Mouse (Mus musculus): ENCODE results near the gene Mas1. TPM values are rescaled to one million over a fixed set of nuclear protein-coding genes. Genes with fewer than 3 reads are reported as not detected.
A peak's percentile ranks its signal among the peaks of the same experiment; 100 is the strongest.

Mas1 gene
- 0.10 TPM in 1 of 2 replicates, not detected in the other for total RNA-seq (2014; rRNA removed)
- polyA plus RNA-seq (2015; fragmentation: Nextera tagmentation; extraction: Ambion mirVana): 0.19 and 0.32 TPM in 2 replicates

DNA sequence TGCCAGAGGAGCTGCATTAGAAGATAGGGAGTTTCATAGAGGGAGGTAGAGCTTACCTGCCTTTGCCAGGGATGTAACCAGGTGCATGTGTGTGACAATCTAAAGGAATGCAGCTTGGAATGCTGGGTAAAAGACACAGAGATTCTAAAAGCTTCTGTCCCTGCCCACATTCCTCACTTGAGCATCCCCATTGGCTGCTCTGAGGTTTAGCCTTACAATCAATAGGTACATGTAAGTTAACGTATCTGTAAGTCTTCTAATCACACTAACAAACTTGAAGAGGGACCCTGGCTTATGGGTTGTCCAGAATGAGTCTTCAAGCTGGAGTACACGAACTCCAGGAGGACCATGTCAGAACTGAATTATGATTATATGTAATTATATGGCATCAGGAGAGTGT lies at the start of gene Mas1:
Gene Mas1, minus strand, starts transcription at position 101 of the 400 bp plus-strand sequence.
- no peak within 1 kb of the TSS for H3K4me2 ChIP-seq (ENCODE audit: low read depth, low read length)
- H3K4me3 ChIP-seq (ENCODE audit: low read length): no peak within 1 kb of the TSS
- no peaks in the 10 kb centered on the region for H3K9me3 ChIP-seq (ENCODE audit: low read length)
- no peaks in the 10 kb centered on the region for H3K27me3 ChIP-seq (ENCODE audit: insufficient read depth, low read length)
- H3K9ac ChIP-seq (replicated peaks; ENCODE audit: low read length): no peak within 1 kb of the TSS
- no peak for DNase-seq (ENCODE audit: low spot score)
- 65% methylated on average over 2 of the region's 2 CpGs for WGBS
- H3K27ac ChIP-seq: no peak within 1 kb of the TSS
- H3K36me3 ChIP-seq (ENCODE audit: insufficient read depth, low read length): no peaks in the 10 kb centered on the region
- no peaks in the 10 kb centered on the region for H3K4me1 ChIP-seq (ENCODE audit: insufficient read depth, low read length)
- ATAC-seq: no peak
- no peak for TF ChIP-seq CTCF (IDR thresholded peaks at IDR 0.05; ENCODE audit: low read depth)

DNA sequence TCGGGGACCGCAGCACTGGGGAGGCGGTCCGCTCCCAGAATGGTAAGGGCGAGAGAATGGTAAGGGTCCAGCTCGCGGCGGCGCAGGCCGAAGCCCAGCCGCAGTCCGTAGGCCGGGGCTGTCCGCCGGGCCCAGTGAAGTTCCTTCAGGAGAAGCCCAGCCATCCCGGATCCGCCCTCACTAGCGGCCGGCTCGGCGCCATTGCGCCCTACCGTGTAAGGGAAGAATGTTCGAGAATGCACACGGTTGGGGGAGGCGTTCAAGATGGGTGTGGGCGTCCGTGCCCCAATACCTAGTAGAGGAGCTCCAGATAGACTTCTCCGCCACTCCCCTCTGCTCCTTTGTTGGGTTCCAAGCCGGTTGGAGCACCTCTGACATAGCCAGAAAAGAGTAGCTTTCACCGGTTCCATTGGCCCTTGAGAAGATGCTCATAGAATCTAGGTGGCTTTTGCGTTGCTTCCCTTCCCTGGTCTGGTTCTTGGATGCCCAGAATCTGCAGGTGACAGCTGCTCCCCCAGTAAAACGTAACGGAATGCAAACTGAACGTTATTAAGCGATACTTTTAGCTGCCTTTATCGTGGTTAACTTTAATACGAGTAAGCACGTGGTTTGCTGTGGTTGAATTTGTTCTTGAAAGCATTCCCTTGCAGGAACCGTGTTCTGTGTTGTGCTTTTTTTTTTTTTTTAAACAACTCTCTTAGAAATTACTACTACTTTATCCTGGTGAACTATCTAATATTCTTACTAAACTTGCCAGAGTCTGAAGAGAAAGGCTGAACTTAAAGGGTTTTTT lies 48.8 kb upstream of the Mas1 start:
- Histone ChIP-seq H3K27me3 (ENCODE audit: insufficient read depth, low read length) (no peaks in the 10 kb centered on the region), H3K4me3 (ENCODE audit: low read length) (peak overlapping the region; percentile 95), H3K9ac (replicated peaks; ENCODE audit: low read length) (peak overlapping the region; percentile 99), H3K9me3 (ENCODE audit: low read length) (no peaks in the 10 kb centered on the region), H3K4me1 (ENCODE audit: insufficient read depth, low read length) (0 out of 2 replicates have a peak, but pooled peaks cover 6% of the 10 kb centered on the region), H3K36me3 (ENCODE audit: insufficient read depth, low read length) (peaks cover 35% of the 10 kb centered on the region), H3K27ac (peak overlapping the region; percentile 93), H3K4me2 (ENCODE audit: low read depth, low read length) (peak overlapping the region; percentile 94)
- no peak for TF ChIP-seq CTCF (IDR thresholded peaks at IDR 0.05; ENCODE audit: low read depth)
- peak; percentile 33 for DNase-seq (ENCODE audit: low spot score)
- under 1% methylated on average over 40 of the region's 40 CpGs for WGBS
- ATAC-seq: peak; percentile 52

DNA sequence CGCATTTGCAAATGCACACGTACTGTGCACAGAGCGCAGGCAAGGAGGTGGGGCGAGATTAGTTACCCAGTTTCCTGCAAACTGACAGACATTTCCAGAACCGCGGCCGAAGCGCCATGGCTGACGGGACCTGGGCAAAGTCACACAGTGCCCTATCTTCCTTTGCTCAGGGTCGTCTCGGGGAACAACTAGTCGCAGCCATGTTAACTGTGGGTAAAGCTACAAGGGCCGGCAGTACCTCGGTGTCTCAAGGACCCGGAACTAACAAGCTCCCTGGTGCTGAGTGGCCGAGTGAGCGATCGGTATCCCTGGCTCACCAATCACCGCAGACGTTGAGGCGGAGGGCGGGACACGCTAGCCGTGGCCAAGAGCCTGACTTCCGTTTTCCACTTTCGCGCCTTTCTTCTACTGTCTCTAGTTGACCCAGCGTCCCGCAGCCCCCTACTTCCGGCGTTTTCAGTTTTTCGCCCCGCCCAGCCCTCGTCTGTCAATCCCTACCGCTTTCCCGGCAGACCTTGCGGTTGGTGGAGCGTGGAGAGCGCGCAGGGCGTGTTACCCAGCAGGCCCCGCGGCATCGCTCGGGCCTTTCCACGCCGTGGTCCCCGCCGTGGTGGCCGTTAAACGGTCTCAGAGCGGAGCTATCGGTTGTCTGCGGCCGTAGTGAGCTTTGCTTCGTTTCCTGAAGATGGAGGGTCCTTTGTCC lies 48.1 kb upstream of the Mas1 start, which contains the start of gene Mrpl18:
Gene Mrpl18, minus strand, starts transcription at position 465 of the 703 bp plus-strand sequence.
- ATAC-seq: peak; percentile 99
- H3K9me3 ChIP-seq (ENCODE audit: low read length): no peaks in the 10 kb centered on the region
- WGBS: under 1% methylated on average over 56 of the region's 56 CpGs
- H3K27me3 ChIP-seq (ENCODE audit: insufficient read depth, low read length): no peaks in the 10 kb centered on the region
- H3K27ac ChIP-seq: peak within 1 kb of the TSS; percentile 93
- H3K4me2 ChIP-seq (ENCODE audit: low read depth, low read length): peak within 1 kb of the TSS; percentile 94
- H3K4me3 ChIP-seq (ENCODE audit: low read length): peak within 1 kb of the TSS; percentile 95
- H3K4me1 ChIP-seq (ENCODE audit: insufficient read depth, low read length): 0 out of 2 replicates have a peak, but pooled peaks cover 6% of the 10 kb centered on the region
- no peak for TF ChIP-seq CTCF (IDR thresholded peaks at IDR 0.05; ENCODE audit: low read depth)
- peaks cover 33% of the 10 kb centered on the region for H3K36me3 ChIP-seq (ENCODE audit: insufficient read depth, low read length)
- peak; percentile 100 for DNase-seq (ENCODE audit: low spot score)
- H3K9ac ChIP-seq (replicated peaks; ENCODE audit: low read length): peak within 1 kb of the TSS; percentile 99

DNA sequence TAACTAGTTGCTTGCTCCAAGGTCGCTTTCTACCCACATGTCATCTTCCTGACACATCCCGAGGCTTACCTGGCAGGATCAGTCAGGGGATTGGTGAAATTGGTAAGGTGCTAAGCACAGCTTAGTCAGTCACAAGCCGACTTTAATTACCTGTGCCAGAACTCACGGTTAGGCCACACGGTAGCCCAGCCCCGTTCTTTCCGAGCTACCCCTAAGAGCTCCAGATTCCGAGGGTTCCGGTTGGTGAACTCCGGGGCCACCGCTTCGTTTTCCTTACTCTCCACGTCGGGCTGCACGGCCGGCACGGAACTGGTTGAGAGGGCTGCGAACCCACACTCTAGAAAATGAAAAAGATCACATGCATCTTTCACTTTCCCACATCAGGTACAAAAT lies 47.5 kb upstream of the Mas1 start, which contains the start of gene Tcp1:
Gene Tcp1, plus strand, starts transcription at position 214 of the 393 bp plus-strand sequence.
- TF ChIP-seq CTCF (IDR thresholded peaks at IDR 0.05; ENCODE audit: low read depth): no peak
- Histone ChIP-seq H3K27ac (peak within 1 kb of the TSS; percentile 93), H3K27me3 (ENCODE audit: insufficient read depth, low read length) (no peaks in the 10 kb centered on the region), H3K4me2 (ENCODE audit: low read depth, low read length) (peak within 1 kb of the TSS; percentile 94), H3K9ac (replicated peaks; ENCODE audit: low read length) (peak within 1 kb of the TSS; percentile 99), H3K36me3 (ENCODE audit: insufficient read depth, low read length) (peaks cover 32% of the 10 kb centered on the region), H3K9me3 (ENCODE audit: low read length) (no peaks in the 10 kb centered on the region), H3K4me3 (ENCODE audit: low read length) (peak within 1 kb of the TSS; percentile 95), H3K4me1 (ENCODE audit: insufficient read depth, low read length) (0 out of 2 replicates have a peak, but pooled peaks cover 6% of the 10 kb centered on the region)
- peak; percentile 4 for DNase-seq (ENCODE audit: low spot score)
- ATAC-seq: peak; percentile 4; the same call in 1 of the 2 replicates
- 1% methylated on average over 18 of the region's 18 CpGs for WGBS

DNA sequence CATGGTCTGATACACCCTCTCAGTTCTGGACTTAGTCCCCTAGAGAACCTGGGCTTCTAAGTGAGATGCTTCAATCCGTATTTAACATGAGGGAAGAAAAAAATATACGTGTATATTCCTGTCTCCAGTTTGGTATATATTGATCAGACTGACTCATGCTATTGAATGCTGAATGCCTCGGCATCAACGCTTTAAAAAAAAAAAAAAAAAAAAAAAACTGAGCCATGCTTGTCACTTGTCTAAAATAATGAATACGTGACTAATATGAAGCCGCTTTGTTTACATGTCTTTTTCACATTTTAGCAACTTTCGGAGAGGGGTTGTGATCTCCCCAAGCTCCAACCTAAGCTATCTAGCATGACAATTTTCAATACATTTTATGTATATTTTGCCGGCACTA lies 42.4 kb upstream of the Mas1 start:
- Histone ChIP-seq H3K27me3 (ENCODE audit: insufficient read depth, low read length) (no peaks in the 10 kb centered on the region), H3K4me3 (ENCODE audit: low read length) (no peak overlapping the region), H3K4me2 (ENCODE audit: low read depth, low read length) (no peak overlapping the region), H3K27ac (no peak overlapping the region), H3K9me3 (ENCODE audit: low read length) (no peaks in the 10 kb centered on the region), H3K36me3 (ENCODE audit: insufficient read depth, low read length) (peaks cover 18% of the 10 kb centered on the region), H3K4me1 (ENCODE audit: insufficient read depth, low read length) (0 out of 2 replicates have a peak, but pooled peaks cover 4% of the 10 kb centered on the region), H3K9ac (replicated peaks; ENCODE audit: low read length) (no peak overlapping the region)
- ATAC-seq: no peak
- WGBS: 89% methylated on average over 8 of the region's 8 CpGs
- TF ChIP-seq CTCF (IDR thresholded peaks at IDR 0.05; ENCODE audit: low read depth): no peak
- DNase-seq (ENCODE audit: low spot score): no peak

DNA sequence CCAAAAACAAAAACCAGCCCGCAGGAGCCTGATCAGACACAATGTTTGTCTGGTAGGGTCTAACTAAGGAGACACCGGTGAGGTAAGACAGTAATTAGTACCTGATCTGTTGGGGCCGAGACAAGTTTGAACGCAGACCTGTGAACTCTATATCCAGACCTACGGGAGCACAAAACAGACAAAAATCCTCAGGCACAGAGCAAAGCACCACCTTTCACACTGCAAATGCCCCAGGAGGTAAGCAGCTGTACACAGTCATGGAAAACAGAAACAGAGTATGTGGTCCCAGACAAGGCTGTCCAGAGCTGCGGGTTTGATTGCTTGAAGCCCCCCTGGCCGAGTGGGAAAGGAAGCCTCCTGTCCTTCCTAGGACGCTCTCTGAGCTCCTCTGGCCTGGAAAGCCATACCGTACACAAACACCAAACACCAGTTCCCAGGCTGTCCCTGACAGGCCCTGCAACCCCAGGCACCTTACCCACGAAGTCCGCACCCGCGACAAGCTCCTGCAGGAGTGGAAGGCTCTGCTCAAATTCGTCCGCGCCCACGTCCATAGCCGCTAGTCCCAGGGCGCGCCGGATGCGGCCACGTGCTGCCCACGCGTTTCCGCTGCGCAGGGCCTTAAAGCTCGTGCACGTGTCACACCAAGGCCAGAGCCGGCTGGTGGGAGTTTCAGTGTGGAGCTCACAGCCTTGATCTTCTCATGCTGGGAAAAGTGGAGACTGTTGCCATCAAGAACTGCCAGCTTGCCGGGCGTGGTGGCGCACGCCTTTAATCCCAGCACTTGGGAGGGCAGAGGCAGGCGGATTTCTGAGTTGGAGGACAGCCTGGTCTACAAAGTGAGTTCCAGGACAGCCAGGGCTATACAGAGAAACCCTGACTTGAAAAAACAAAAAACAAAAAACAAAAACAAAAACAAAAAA lies 41.7 kb upstream of the Mas1 start, which contains the start of gene Pnldc1:
Gene Pnldc1, minus strand, starts transcription at position 870 of the 920 bp plus-strand sequence.
- no peak for TF ChIP-seq CTCF (IDR thresholded peaks at IDR 0.05; ENCODE audit: low read depth)
- 85% methylated on average over 35 of the region's 35 CpGs for WGBS
- Histone ChIP-seq H3K36me3 (ENCODE audit: insufficient read depth, low read length) (peaks cover 18% of the 10 kb centered on the region), H3K4me3 (ENCODE audit: low read length) (no peak within 1 kb of the TSS), H3K9ac (replicated peaks; ENCODE audit: low read length) (no peak within 1 kb of the TSS), H3K4me1 (ENCODE audit: insufficient read depth, low read length) (no peaks in the 10 kb centered on the region), H3K9me3 (ENCODE audit: low read length) (no peaks in the 10 kb centered on the region), H3K4me2 (ENCODE audit: low read depth, low read length) (no peak within 1 kb of the TSS), H3K27me3 (ENCODE audit: insufficient read depth, low read length) (no peaks in the 10 kb centered on the region), H3K27ac (no peak within 1 kb of the TSS)
- DNase-seq (ENCODE audit: low spot score) (no peak), ATAC-seq (no peak)

Data from hindbrain, postnatal 0 days (tissue).